Mouse (Mus musculus) bone marrow, adult 2 months (tissue): ENCODE data around the gene Col8a2.

Experiments used
- CTCF ChIP-seq: fragments of 200-500 bp; IDR thresholded peaks from 2 replicates; pipeline ENCODE4 v1.5.1; 2011; ENCODE audit warnings: low read length, control low read depth; ENCODE audit not compliant: control insufficient read depth, insufficient read depth
- POLR2A ChIP-seq: fragments of 200-500 bp; IDR thresholded peaks from 2 replicates; pipeline ENCODE4 v1.6.1; 2011; ENCODE audit warnings: low read depth, mild to moderate bottlenecking, control low read depth, low read length, borderline replicate concordance; ENCODE audit not compliant: control insufficient read depth

DNA sequence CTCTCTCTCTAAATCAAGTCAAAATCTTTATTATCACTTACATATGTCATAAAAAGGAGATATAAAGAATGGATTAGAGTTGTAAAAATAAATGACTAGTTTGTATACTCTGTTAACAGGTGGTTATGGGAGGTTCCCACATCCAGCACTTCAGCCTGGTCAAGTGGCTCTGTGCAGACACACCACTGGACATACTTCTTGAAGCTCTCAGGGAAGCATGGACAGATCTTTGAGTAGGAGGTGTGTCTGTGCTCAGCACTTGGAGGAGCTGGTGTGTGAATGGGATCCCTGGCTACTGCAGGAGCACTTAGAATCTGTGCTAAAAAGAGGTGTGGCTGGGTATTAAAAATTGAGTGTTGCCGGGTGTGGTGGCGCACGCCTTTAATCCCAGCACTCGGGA is 43.7 kb downstream of the Col8a2 start:
- TF ChIP-seq CTCF (no peak), POLR2A (no peak)
